Mouse (Mus musculus) forebrain, embryonic 11.5 days (tissue): ENCODE data around the gene Grin3b. TPM values are rescaled to one million over a fixed set of nuclear protein-coding genes. Genes with fewer than 3 reads are reported as not detected.

ENCODE experiments used
- ATAC-seq: fragments of 200-750 bp; cut with Nextera tagmentation; replicated peaks from 2 replicates; pipeline ENCODE4 v1.8.0; 2017; ENCODE audit warnings: moderate TSS enrichment; ENCODE audit not compliant: low FRiP score
- DNase-seq: peaks from one replicate; pipeline ENCODE4 v3.0.0-alpha.2; 2017; ENCODE audit warnings: low spot score
- H3K27ac ChIP-seq: fragments of 300-500 bp; sonication (generic); 2 replicates; pipeline ENCODE4 v1.5.1; 2014; ENCODE audit warnings: low read depth, low read length
- H3K27me3 ChIP-seq: fragments of 300-500 bp; sonication (generic); 2 replicates; pipeline ENCODE4 v1.6.1; 2014; ENCODE audit warnings: mild to moderate bottlenecking, low read length, mixed read lengths; ENCODE audit not compliant: control insufficient read depth, insufficient read depth
- H3K36me3 ChIP-seq: fragments of 300-500 bp; sonication (generic); 2 replicates; pipeline ENCODE4 v1.6.1; 2014; ENCODE audit warnings: mild to moderate bottlenecking, low read length, moderate library complexity, mixed read lengths; ENCODE audit not compliant: control insufficient read depth, insufficient read depth
- H3K4me1 ChIP-seq: fragments of 300-500 bp; sonication (generic); replicated peaks from 2 replicates; pipeline ENCODE4 v1.6.1; 2014; ENCODE audit warnings: low read length, mixed read lengths; ENCODE audit not compliant: control insufficient read depth, insufficient read depth
- H3K4me2 ChIP-seq: fragments of 300-500 bp; sonication (generic); 2 replicates; pipeline ENCODE4 v1.6.1; 2014; ENCODE audit warnings: low read depth, mild to moderate bottlenecking, low read length, moderate library complexity, mixed read lengths; ENCODE audit not compliant: severe bottlenecking
- H3K4me3 ChIP-seq: fragments of 300-500 bp; sonication (generic); 2 replicates; pipeline ENCODE4 v1.5.1; 2014; ENCODE audit warnings: low read depth, low read length
- H3K9ac ChIP-seq: fragments of 300-500 bp; sonication (generic); 2 replicates; pipeline ENCODE4 v1.6.1; 2014; ENCODE audit warnings: low read length
- H3K9me3 ChIP-seq: fragments of 300-500 bp; sonication (generic); 2 replicates; pipeline ENCODE4 v1.6.1; 2016; ENCODE audit warnings: low read length, mixed read lengths; ENCODE audit not compliant: control insufficient read depth
- WGBS: fragments of 180-500 bp; shearing (Covaris S2); extraction: QIAGEN DNeasy Blood & Tissue Kit; methylation state at CpG from one replicate; pipeline ENCODE4 v1.1.7; 2014; 5-methylcytosine and 5-hydroxymethylcytosine counted together
- polyA plus RNA-seq: library from polyadenylated mRNA; unstranded; fragments of >200 nt; fragmentation: Nextera tagmentation; extraction: Ambion mirVana; gene quantifications from 2 replicates; pipeline ENCODE4 v1.2.1, GENCODE M21; 2014

The Grin3b gene
- polyA plus RNA-seq, 1 experiment from 2014 or later: 0.29 TPM

DNA sequence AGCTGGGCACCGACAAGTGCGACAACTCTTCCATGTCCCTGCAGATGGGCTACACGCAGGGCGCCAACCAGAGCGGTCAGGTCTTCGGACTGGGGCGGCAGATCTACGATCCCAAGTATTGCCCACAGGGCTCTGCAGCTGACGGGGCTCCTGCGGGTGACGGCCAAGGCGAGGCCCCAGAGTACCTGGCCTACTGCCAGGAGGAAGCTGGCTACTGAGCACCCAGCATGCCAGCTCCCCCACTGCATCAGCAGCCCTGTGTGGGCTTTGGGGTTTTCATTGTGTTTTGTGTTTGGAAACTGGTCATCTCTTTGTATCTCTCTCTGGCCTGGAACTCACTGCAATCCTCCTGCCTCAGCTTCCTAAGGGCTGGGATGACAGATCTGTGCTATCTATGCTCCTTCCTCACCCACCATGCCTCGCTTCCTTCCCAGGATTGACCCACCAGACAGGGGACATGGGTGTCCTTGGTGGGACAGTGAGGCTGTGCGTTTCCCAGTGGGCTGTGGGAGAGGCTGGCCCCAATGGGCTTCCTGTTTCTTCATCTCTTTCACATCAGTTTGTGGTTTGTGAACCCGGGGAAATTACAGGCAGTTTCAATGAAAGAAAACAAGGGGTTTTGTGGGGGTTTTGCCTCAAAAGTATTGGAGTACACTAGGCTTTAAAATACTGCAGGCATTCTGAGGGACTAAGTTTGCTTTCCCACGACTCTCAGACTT, 24.0 kb downstream of the Grin3b start:
- Histone ChIP-seq H3K27me3 (peaks cover 7% of the 10 kb centered on the region), H3K4me3 (no peak overlapping the region), H3K27ac (no peak overlapping the region), H3K36me3 (no peaks in the 10 kb centered on the region), H3K4me1 (peaks cover 7% of the 10 kb centered on the region; the same call in 1 of the 2 replicates), H3K4me2 (no peak overlapping the region), H3K9ac (no peak overlapping the region), H3K9me3 (peaks cover 4% of the 10 kb centered on the region; the same call in 1 of the 2 replicates)
- no peak for ATAC-seq
- DNase-seq: no peak
- 91% methylated on average over 16 of the region's 16 CpGs for WGBS

DNA sequence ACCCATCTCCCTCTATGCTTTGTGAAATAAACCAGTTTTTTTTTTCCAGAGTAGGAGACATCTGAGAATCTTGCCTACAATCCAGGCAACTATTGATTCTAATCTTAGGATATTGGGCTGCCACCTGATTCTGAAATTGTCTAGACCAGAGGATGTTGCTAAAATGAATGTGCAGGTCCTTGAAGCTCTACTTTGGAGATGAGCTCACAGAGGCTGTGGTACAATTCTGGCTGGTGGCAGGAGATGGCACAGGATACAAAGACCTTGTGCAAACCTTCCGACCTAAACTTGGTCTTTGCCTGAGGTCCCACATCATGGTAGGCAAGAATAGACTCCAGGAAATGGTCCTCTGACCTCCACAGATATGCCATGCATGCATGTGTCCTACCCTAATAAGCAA, 25.1 kb downstream of the Grin3b start:
- H3K27me3 ChIP-seq: peaks cover 2% of the 10 kb centered on the region
- H3K9me3 ChIP-seq: peaks cover 4% of the 10 kb centered on the region; the same call in 1 of the 2 replicates
- no peak for DNase-seq
- no peak overlapping the region for H3K4me2 ChIP-seq
- peaks cover 7% of the 10 kb centered on the region; the same call in 1 of the 2 replicates for H3K4me1 ChIP-seq
- ATAC-seq: no peak
- WGBS: 82% methylated on average over 1 of the region's 1 CpGs
- H3K36me3 ChIP-seq: no peaks in the 10 kb centered on the region
- no peak overlapping the region for H3K9ac ChIP-seq
- H3K4me3 ChIP-seq: no peak overlapping the region
- H3K27ac ChIP-seq: no peak overlapping the region

DNA sequence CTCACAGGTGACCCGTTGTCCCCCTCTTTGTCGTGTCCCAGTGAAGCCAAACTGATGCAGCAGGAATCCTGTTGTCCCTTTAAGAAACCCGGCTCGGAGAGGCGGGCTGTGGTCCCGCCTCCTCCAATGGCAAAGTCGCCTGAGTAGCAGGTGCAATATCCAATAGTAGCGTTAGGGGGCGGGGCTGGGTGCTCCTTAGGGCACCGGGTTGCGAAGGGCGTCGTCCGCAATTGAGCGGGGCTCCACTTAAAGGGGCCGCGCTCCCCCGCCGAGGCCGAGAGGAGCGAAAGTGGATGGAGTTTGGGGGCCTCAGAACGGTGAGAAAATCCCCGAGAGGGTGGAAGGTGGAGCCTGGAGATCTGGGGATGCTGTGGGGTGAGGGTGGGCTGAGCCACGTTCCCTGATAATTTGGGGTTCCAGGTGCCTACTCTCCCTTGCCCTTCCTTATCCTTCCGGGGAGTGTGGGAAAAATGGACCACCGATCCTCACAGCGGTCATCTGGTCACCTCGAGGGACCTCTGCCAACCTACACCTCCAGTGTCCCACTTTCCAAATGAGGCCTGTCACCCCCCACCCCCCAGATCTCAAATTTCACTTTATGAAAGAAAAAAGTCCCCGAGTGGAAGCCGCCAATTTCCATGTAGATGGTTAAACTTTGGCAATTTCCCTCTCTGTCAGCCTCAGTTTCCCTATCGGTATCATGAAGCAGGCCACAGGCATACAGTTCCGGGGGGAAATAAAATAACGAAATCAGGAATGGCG, 25.9 kb downstream of the Grin3b start, which contains the start of gene Abca7:
Gene Abca7, plus strand, starts transcription at position 223 of the 762 bp plus-strand sequence.
- ATAC-seq (peak; percentile 87), DNase-seq (peak; percentile 97)
- Histone ChIP-seq H3K4me2 (peak within 1 kb of the TSS; percentile 67), H3K27me3 (peaks cover 2% of the 10 kb centered on the region), H3K4me3 (peak within 1 kb of the TSS; percentile 42), H3K27ac (peak within 1 kb of the TSS; percentile 5; the same call in 1 of the 2 replicates), H3K4me1 (peaks cover 7% of the 10 kb centered on the region; the same call in 1 of the 2 replicates), H3K9me3 (peaks cover 2% of the 10 kb centered on the region; the same call in 1 of the 2 replicates), H3K9ac (peak within 1 kb of the TSS; percentile 49), H3K36me3 (no peaks in the 10 kb centered on the region)
- WGBS: 0% methylated on average over 34 of the region's 34 CpGs

DNA sequence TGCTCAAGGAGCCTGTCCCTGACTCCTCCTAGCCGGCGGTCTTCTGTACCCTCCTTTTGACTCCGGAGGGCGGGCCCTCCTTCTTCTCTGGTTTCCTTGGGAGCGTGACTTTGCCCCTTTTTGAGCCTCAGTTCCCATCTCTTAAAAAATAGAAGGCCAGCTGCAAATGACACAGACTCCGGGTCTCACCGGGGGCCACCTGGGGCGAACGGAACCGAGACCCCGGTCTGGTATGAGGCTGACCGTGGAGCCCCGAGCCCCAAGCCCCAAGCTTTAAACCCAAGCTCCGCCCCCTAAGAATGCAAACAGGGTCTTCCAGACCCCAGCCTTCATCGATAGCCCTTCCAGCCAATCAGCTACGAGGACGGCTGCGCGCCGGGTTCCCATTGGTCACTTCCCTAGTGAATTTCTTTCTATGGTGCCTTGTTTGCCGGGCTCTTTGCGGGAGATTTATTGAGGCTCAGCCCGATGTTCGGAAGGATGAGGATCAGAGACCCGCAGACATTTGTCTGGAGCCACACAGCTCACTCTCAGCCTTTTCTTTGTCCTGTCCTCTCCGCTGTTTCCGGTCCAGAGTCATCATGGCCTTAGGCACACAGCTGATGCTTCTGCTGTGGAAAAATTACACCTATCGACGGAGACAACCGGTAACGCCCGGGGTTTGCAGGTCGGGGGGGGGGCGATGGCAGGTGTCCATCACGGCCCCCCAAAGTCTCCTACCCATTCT, 26.7 kb downstream of the Grin3b start:
- WGBS: under 1% methylated on average over 35 of the region's 35 CpGs
- Histone ChIP-seq H3K4me1 (peaks cover 7% of the 10 kb centered on the region; the same call in 1 of the 2 replicates), H3K27me3 (peaks cover 5% of the 10 kb centered on the region), H3K27ac (peak overlapping the region; percentile 5; the same call in 1 of the 2 replicates), H3K9ac (peak overlapping the region; percentile 49), H3K4me3 (peak overlapping the region; percentile 42), H3K4me2 (peak overlapping the region; percentile 67), H3K36me3 (no peaks in the 10 kb centered on the region), H3K9me3 (no peaks in the 10 kb centered on the region)
- ATAC-seq (peak; percentile 82), DNase-seq (peak; percentile 91)

DNA sequence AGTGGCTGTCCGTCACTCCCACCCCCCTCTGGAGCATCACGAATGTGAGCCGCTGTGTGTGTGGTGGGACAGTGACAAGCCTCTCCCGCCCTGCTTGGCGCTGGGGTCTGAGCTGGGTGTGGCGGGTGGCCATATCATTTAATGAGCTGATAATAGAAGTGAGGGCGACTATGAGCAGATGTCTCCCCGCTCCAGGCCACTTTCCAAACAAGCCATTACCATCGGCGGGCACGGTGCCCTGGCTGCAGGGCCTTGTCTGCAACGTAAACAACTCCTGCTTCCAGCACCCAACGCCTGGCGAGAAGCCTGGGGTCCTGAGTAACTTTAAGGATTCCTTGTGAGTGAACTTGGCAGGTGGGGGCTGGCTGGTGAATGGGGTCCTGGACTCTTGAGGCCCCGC, 27.3 kb downstream of the Grin3b start:
- H3K4me1 ChIP-seq: peaks cover 7% of the 10 kb centered on the region; the same call in 1 of the 2 replicates
- H3K9me3 ChIP-seq: no peaks in the 10 kb centered on the region
- no peaks in the 10 kb centered on the region for H3K36me3 ChIP-seq
- peak overlapping the region; percentile 42 for H3K4me3 ChIP-seq
- WGBS: 5% methylated on average over 15 of the region's 15 CpGs
- peak overlapping the region; percentile 49 for H3K9ac ChIP-seq
- peak overlapping the region; percentile 67 for H3K4me2 ChIP-seq
- DNase-seq: no peak
- H3K27me3 ChIP-seq: peaks cover 10% of the 10 kb centered on the region
- ATAC-seq: peak; percentile 34; the same call in 1 of the 2 replicates
- H3K27ac ChIP-seq: no peak overlapping the region

DNA sequence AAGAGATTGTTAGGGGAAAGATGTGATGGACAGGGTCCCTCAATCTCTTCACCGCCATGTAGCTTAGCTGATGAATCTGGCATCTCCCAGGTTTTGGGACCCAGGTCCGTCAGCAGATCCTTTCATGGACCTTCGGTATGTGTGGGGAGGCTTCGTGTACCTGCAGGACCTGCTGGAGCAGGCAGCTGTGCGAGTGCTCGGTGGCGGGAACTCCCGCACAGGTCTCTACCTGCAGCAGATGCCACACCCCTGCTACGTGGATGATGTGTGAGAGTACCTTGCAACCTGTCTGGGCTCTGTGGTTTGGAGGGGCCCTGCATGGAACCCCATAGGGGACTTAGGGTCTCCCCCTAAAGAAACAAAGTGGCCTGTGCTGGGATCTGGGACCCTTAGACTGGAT, 31.4 kb downstream of the Grin3b start:
- ATAC-seq (no peak), DNase-seq (no peak)
- Histone ChIP-seq H3K36me3 (no peaks in the 10 kb centered on the region), H3K4me3 (no peak overlapping the region), H3K27ac (no peak overlapping the region), H3K4me1 (peaks cover 7% of the 10 kb centered on the region; the same call in 1 of the 2 replicates), H3K9ac (no peak overlapping the region), H3K9me3 (no peaks in the 10 kb centered on the region), H3K4me2 (no peak overlapping the region), H3K27me3 (peaks cover 14% of the 10 kb centered on the region)
- WGBS: 82% methylated on average over 9 of the region's 9 CpGs

DNA sequence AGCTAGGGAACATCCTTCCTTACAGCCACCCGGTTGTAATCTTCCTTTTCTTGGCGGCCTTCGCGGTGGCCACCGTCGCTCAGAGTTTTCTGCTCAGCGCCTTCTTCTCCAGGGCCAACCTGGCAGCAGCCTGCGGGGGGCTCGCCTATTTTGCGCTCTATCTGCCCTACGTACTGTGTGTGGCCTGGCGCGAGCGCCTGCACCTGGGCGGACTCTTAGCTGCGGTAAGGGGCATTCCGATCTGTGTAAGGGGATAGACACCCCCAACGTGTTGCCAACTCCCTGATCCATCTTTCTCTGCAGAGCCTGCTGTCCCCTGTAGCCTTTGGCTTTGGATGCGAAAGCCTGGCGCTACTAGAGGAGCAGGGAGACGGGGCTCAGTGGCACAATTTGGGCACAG, 32.3 kb downstream of the Grin3b start:
- no peak overlapping the region for H3K9ac ChIP-seq
- no peak overlapping the region for H3K4me3 ChIP-seq
- DNase-seq (no peak), ATAC-seq (no peak)
- H3K27ac ChIP-seq: no peak overlapping the region
- H3K4me2 ChIP-seq: no peak overlapping the region
- WGBS: 18% methylated on average over 21 of the region's 21 CpGs
- peaks cover 12% of the 10 kb centered on the region for H3K27me3 ChIP-seq
- H3K4me1 ChIP-seq: peaks cover 1% of the 10 kb centered on the region; the same call in 1 of the 2 replicates
- no peaks in the 10 kb centered on the region for H3K9me3 ChIP-seq
- no peaks in the 10 kb centered on the region for H3K36me3 ChIP-seq
